Mouse (Mus musculus) limb, embryonic 10.5 days (tissue): ENCODE data around the gene Plpp4. TPM values are rescaled to one million over a fixed set of nuclear protein-coding genes. Genes with fewer than 3 reads are reported as not detected.

Source experiments
- DNase-seq: peaks from one replicate; pipeline ENCODE4 v3.0.0-alpha.2; 2017; ENCODE audit warnings: low spot score
- H3K27ac ChIP-seq: fragments of 300-500 bp; sonication (generic); 2 replicates; pipeline ENCODE4 v1.5.1; 2016; ENCODE audit warnings: mild to moderate bottlenecking
- H3K27me3 ChIP-seq: fragments of 300-500 bp; sonication (generic); 2 replicates; pipeline ENCODE4 v1.6.1; 2016; ENCODE audit warnings: low read depth, mild to moderate bottlenecking; ENCODE audit not compliant: poor library complexity, severe bottlenecking
- H3K36me3 ChIP-seq: fragments of 300-500 bp; sonication (generic); 2 replicates; pipeline ENCODE4 v1.6.1; 2016; ENCODE audit warnings: mild to moderate bottlenecking, moderate library complexity
- H3K4me1 ChIP-seq: fragments of 300-500 bp; sonication (generic); 2 replicates; pipeline ENCODE4 v1.6.1; 2016
- H3K4me3 ChIP-seq: fragments of 300-500 bp; sonication (generic); 2 replicates; pipeline ENCODE4 v1.5.1; 2016; ENCODE audit warnings: mild to moderate bottlenecking, moderate library complexity
- H3K9me3 ChIP-seq: fragments of 300-500 bp; sonication (generic); replicated peaks from 2 replicates; pipeline ENCODE4 v1.6.1; 2016; ENCODE audit warnings: mild to moderate bottlenecking
- WGBS: fragments of 180-500 bp; shearing (Covaris S2); methylation state at CpG from one replicate; pipeline ENCODE4 v1.1.7; 2016; 5-methylcytosine and 5-hydroxymethylcytosine counted together
- polyA plus RNA-seq: library from polyadenylated mRNA; unstranded; fragments of >200 nt; fragmentation: Nextera tagmentation; extraction: Ambion mirVana; gene quantifications from 2 replicates; pipeline ENCODE4 v1.2.1, GENCODE M21; 2016

Gene Plpp4
- polyA plus RNA-seq, 1 experiment from 2014 or later = not detected

- 76% methylated on average over 4 of the region's 4 CpGs for WGBS
- no peak overlapping the region for H3K27ac ChIP-seq
- no peaks in the 10 kb centered on the region for H3K4me1 ChIP-seq
- no peak overlapping the region for H3K4me3 ChIP-seq
- H3K36me3 ChIP-seq = no peaks in the 10 kb centered on the region
- no peaks in the 10 kb centered on the region for H3K9me3 ChIP-seq
- no peaks in the 10 kb centered on the region for H3K27me3 ChIP-seq
- DNase-seq = no peak
Observed at GRCm38 (mm10) chr7:129415179-129415578, 158.3 kb downstream of the Plpp4 start.

- no peak for DNase-seq
- H3K27ac ChIP-seq = no peak overlapping the region
- no peak overlapping the region for H3K4me3 ChIP-seq
- H3K27me3 ChIP-seq = no peaks in the 10 kb centered on the region
- H3K36me3 ChIP-seq = no peaks in the 10 kb centered on the region
- WGBS = 24% methylated on average over 1 of the region's 1 CpGs
- no peaks in the 10 kb centered on the region for H3K9me3 ChIP-seq
- no peaks in the 10 kb centered on the region for H3K4me1 ChIP-seq
Observed at GRCm38 (mm10) chr7:129421181-129421580, 164.3 kb downstream of the Plpp4 start.

- WGBS = 20% methylated on average over 2 of the region's 2 CpGs
- DNase-seq = peak; percentile 68
- H3K4me3 ChIP-seq = no peak overlapping the region
- no peak overlapping the region for H3K27ac ChIP-seq
- no peaks in the 10 kb centered on the region for H3K9me3 ChIP-seq
- no peaks in the 10 kb centered on the region for H3K27me3 ChIP-seq
- H3K36me3 ChIP-seq = no peaks in the 10 kb centered on the region
- H3K4me1 ChIP-seq = no peaks in the 10 kb centered on the region
Observed at GRCm38 (mm10) chr7:129425554-129425953, 168.7 kb downstream of the Plpp4 start.

DNA sequence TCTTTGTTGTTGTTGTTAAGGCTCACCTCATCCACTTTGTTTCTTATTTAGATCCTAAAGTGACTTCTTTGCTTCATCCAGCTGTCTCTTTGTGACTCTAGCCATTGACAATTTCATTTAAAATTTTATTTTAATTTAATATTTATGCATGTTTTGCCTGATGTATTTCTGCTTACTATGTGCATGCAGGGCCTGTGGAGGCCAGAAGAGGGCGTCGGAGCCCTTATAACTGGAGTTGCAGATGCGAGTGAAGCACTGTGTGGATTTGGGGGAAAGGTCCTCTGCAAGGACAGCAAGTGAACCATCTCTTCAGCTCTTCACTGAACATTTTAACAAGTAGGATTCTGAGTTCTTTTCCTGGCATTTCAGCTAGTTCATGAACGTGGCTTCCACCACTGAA, 172.0 kb downstream of the Plpp4 start:
- Histone ChIP-seq H3K36me3 (no peaks in the 10 kb centered on the region), H3K9me3 (no peaks in the 10 kb centered on the region), H3K27me3 (no peaks in the 10 kb centered on the region), H3K4me3 (no peak overlapping the region), H3K27ac (no peak overlapping the region), H3K4me1 (no peaks in the 10 kb centered on the region)
- 55% methylated on average over 4 of the region's 4 CpGs for WGBS
- DNase-seq = no peak

DNA sequence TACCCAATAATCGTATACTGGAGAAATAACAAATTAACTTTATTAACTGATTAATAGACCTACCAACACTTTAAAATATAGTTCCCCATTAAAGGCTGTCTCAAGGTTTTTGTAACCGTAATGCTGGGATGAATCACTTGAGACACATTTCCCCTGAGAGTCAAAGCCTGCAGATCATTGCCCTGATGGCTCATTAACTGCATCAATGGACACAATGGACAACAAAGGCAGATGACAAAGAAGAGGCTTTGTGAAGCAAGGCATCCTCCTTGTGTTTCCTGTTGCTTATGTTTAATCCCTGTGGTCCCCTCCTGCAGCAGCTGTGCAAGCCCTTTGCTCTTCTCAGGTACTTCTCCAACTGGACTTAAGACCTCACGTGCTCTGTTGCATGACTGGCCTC, 173.1 kb downstream of the Plpp4 start:
- Histone ChIP-seq H3K4me1 (no peaks in the 10 kb centered on the region), H3K27ac (no peak overlapping the region), H3K36me3 (no peaks in the 10 kb centered on the region), H3K4me3 (no peak overlapping the region), H3K9me3 (no peaks in the 10 kb centered on the region), H3K27me3 (no peaks in the 10 kb centered on the region)
- 82% methylated on average over 3 of the region's 3 CpGs for WGBS
- no peak for DNase-seq
